Mouse (Mus musculus) ES-E14 (cell line): ENCODE results near the gene Xkr8.

Experiments used
- CHD2 ChIP-seq: IDR thresholded peaks from 2 replicates; pipeline ENCODE4 v1.6.1; 2014; ENCODE audit warnings: mild to moderate bottlenecking, low read depth, low read length, inconsistent platforms
- HCFC1 ChIP-seq: IDR thresholded peaks from 2 replicates; pipeline ENCODE4 v1.6.1; 2012; ENCODE audit warnings: low read length, inconsistent platforms, borderline replicate concordance; ENCODE audit not compliant: insufficient read depth
- MAFK ChIP-seq: IDR thresholded peaks from 2 replicates; pipeline ENCODE4 v1.6.1; 2014; ENCODE audit warnings: mild to moderate bottlenecking, low read depth, low read length, inconsistent platforms; ENCODE audit not compliant: insufficient read depth
- ZC3H11A ChIP-seq: IDR thresholded peaks from 2 replicates; pipeline ENCODE4 v1.6.1; 2012; ENCODE audit warnings: low read depth, mild to moderate bottlenecking, inconsistent platforms, low read length, borderline replicate concordance

DNA sequence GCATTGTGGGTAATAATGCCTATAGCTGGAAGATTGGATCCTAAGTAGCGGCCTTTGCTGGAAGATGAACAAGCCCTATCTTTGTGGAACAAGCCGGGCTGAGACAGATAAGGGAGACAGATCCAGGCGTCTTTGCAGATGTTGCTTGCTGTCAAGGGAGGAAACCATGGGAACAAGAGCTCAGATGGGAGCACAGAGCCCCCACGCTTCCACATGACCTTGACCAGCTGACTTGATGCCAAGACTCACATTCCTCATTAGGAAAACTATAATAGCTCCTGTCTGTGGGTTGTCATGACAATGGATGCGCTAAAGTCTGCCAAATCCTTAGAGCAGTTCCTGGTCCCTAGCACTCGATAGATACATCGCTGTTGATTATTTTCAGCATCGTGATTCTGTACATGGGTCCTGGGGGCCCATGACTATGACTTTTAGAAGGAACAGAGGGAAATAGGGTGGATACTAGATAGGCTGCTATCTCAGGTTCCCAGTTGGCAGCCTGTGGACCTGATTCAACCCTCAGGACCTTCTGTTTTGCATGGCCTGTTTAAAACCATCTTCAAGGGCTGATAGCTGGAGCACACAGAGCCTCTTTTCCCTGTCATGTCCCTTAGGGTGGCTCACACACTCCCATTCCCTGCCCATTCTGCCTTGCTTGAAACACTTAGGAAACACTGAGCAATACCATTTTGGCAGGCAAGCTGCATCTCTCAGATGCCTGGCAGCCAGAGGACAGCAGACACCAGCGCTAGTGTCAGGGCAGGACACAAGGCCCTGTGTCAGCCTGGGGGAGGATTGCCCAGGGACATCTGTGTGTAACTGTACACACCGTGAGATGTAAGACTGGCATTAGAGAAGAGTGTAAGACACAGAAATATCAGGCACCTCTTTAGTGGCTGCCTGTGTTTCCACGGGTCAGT is 11.9 kb upstream of the Xkr8 start:
- no peak for TF ChIP-seq MAFK
- TF ChIP-seq CHD2: no peak
- no peak for TF ChIP-seq ZC3H11A
- TF ChIP-seq HCFC1: no peak
